30 mouse cellular contexts compared by ENCODE assay signal in genomic region chr9:119268588-119269145, GRCm38 (mm10). TPM values are rescaled to one million over a fixed set of nuclear protein-coding genes. Genes with fewer than 3 reads are reported as not detected.
DNase-seq lines count a peak whose midpoint lies in the region; ATAC-seq and TF ChIP-seq lines count a peak whose summit lies in the region.
"Had no signal": no experiment of that assay in that cellular context is flagged by ENCODE, and none has a peak within 500 bp of the region (broad histone marks: within the 10 kb centered on the region; RNA-seq: fewer than 3 reads in every experiment).

No protein-coding gene starts in this region.

- WGBS in heart, embryonic 11.5 days (ENCODE audit: insufficient replicate concordance), result 91% methylated on average over 11 of the region's 11 CpGs

- no peaks in the 10 kb centered on the region for H3K4me1 ChIP-seq in heart, embryonic 11.5 days (ENCODE audit: control insufficient read depth, insufficient read depth, low read length)
- H3K4me1 ChIP-seq: embryonic facial prominence, embryonic 10.5 days; hindbrain, embryonic 12.5 days; kidney, embryonic 15.5 days; limb, embryonic 12.5 days; midbrain, embryonic 10.5 days had no signal

- peaks cover 16% of the 10 kb centered on the region for H3K36me3 ChIP-seq in heart, embryonic 11.5 days (ENCODE audit: control insufficient read depth, insufficient read depth, low read length)

- peak; percentile 16 to 45 for DNase-seq in cerebellum, postnatal 10 days
- no peak for DNase-seq in cerebellum, adult 9-11 months
- peak; percentile 80 for DNase-seq in heart, adult 11 months
- no peak for DNase-seq in left cerebral cortex, adult 2 months (ENCODE audit: extremely low spot score in 1 of 2, low spot score in 2 of 2)
- DNase-seq in right cerebral cortex, postnatal 25 days, result peak; percentile 26
- DNase-seq in gastrocnemius, postnatal 36 days, result no peak
- DNase-seq in testis, postnatal 10 days (ENCODE audit: low spot score), result no peak
- DNase-seq: adrenal gland, postnatal 14 days; gastrocnemius, adult 2 months; kidney, adult 11 months; kidney, postnatal 36 days; liver, postnatal 0 days; thymus, postnatal 25 days had no signal

- H3K9ac ChIP-seq in heart, embryonic 11.5 days (ENCODE audit: low read depth, low read length), result no peak overlapping the region
- H3K9ac ChIP-seq: hindbrain, embryonic 12.5 days; kidney, embryonic 15.5 days; limb, embryonic 12.5 days; liver, postnatal 0 days had no signal

- H3K27ac ChIP-seq in heart, embryonic 11.5 days (ENCODE audit: low read depth, low read length), result no peak overlapping the region
- H3K27ac ChIP-seq in left cerebral cortex, adult 2 months, result peak overlapping the region; percentile 34
- H3K27ac ChIP-seq: embryonic facial prominence, embryonic 10.5 days; gastrocnemius, adult 2 months; hindbrain, embryonic 12.5 days; kidney, embryonic 15.5 days; limb, embryonic 12.5 days; macrophage; midbrain, embryonic 10.5 days had no signal

- H3K4me3 ChIP-seq in heart, embryonic 11.5 days (ENCODE audit: low read depth, low read length), result no peak overlapping the region
- H3K4me3 ChIP-seq in left cerebral cortex, adult 2 months, result no peak overlapping the region
- H3K4me3 ChIP-seq: embryonic facial prominence, embryonic 10.5 days; gastrocnemius, adult 2 months; hindbrain, embryonic 12.5 days; kidney, embryonic 15.5 days; limb, embryonic 12.5 days; midbrain, embryonic 10.5 days had no signal

- H3K4me2 ChIP-seq in heart, embryonic 11.5 days, result no peak overlapping the region
- H3K4me2 ChIP-seq: hindbrain, embryonic 12.5 days; kidney, embryonic 15.5 days; limb, embryonic 12.5 days; liver, embryonic 11.5 days had no signal

- intact Hi-C loops in left cerebral cortex, adult 2 months (cut with DNase I), result no loop called here
- intact Hi-C loops in gastrocnemius, postnatal 36 days (cut with DNase I), result no loop called here

- no peak for TF ChIP-seq CTCF in left cerebral cortex, adult 2 months (IDR thresholded peaks at IDR 0.05)

- no peak for ATAC-seq in heart, embryonic 11.5 days (replicated peaks; ENCODE audit: insufficient number of reproducible peaks, low FRiP score, low TSS enrichment)
- ATAC-seq: forebrain, embryonic 16.5 days; liver, postnatal 0 days; lung, postnatal 0 days had no signal

- H3K27me3 ChIP-seq in heart, embryonic 11.5 days (ENCODE audit: control insufficient read depth, insufficient read depth, low read length), result no peaks in the 10 kb centered on the region
- H3K27me3 ChIP-seq: hindbrain, embryonic 12.5 days; kidney, embryonic 15.5 days; limb, embryonic 12.5 days had no signal

- no peaks in the 10 kb centered on the region for H3K9me3 ChIP-seq in heart, embryonic 11.5 days (replicated peaks; ENCODE audit: control insufficient read depth, low read length)
- H3K9me3 ChIP-seq: embryonic facial prominence, embryonic 10.5 days; hindbrain, embryonic 12.5 days; kidney, embryonic 15.5 days; limb, embryonic 12.5 days; midbrain, embryonic 10.5 days had no signal

RNA-seq across cellular contexts. Expression of gene Oxsr1, which starts 53.6 kb away (rescaled TPM):
- polyA plus RNA-seq in heart, embryonic 11.5 days (2014; fragmentation: Nextera tagmentation; extraction: Ambion mirVana), result 9.9 and 11.9 TPM in 2 replicates
- 10 to 100 TPM; 31.1 to 33.9 TPM for total RNA-seq in left cerebral cortex, adult 2 months (2021)
- total RNA-seq in gastrocnemius, postnatal 36 days (2021), result 10 to 100 TPM; 48.4 to 51.0 TPM

RNA-seq across cellular contexts. Expression of gene Slc22a13, which starts 59.8 kb away (rescaled TPM):
- polyA plus RNA-seq in heart, embryonic 11.5 days (2014; fragmentation: Nextera tagmentation; extraction: Ambion mirVana), result not detected in 2 replicates
- total RNA-seq in left cerebral cortex, adult 2 months (2021), result under 1 TPM in 1 of 2 experiments, not detected in 1; 0.23 TPM
- under 1 TPM in 1 of 2 experiments, not detected in 1; 0.13 TPM for total RNA-seq in gastrocnemius, postnatal 36 days (2021)
- total RNA-seq: adrenal gland, postnatal 14 days; common myeloid progenitor, adult 5-6 weeks; gastrocnemius, adult 2 months; granulocyte monocyte progenitor cell, adult 5-6 weeks; heart, postnatal 25 days; left cerebral cortex, adult 18-20 months; midbrain, postnatal 0 days had no signal
- polyA plus RNA-seq: embryonic facial prominence, embryonic 10.5 days; heart, embryonic 14.5 days; limb, embryonic 12.5 days; liver, embryonic 11.5 days; liver, postnatal 0 days; lung, postnatal 0 days; macrophage; midbrain, embryonic 10.5 days; neural tube, embryonic 14.5 days had no signal

Comparison
In these comparisons a context has a peak if more than half of its experiments do, and no peak if none do; other contexts are left out.
1. DNase-seq: peak in cerebellum, postnatal 10 days (2 of 2), heart, adult 11 months (single experiment) and right cerebral cortex, postnatal 25 days (single experiment); none in cerebellum, adult 9-11 months (single experiment), left cerebral cortex, adult 2 months (0 of 2), gastrocnemius, postnatal 36 days (0 of 2) and testis, postnatal 10 days (single experiment).